ENCODE assay signal across 13 mouse cellular contexts in genomic region chr4:27504829-27505804, GRCm38 (mm10).
A peak's percentile ranks its signal among the peaks of the same experiment; 100 is the strongest.
DNase-seq lines count a peak whose midpoint lies in the region; ATAC-seq and TF ChIP-seq lines count a peak whose summit lies in the region.
"Had no signal": no experiment of that assay in that cellular context is flagged by ENCODE, and none has a peak within 500 bp of the region (broad histone marks: within the 10 kb centered on the region; RNA-seq: fewer than 3 reads in every experiment).

No protein-coding gene starts in this region.

- no peaks in the 10 kb centered on the region for H3K9me3 ChIP-seq in hindbrain, embryonic 11.5 days (ENCODE audit: control insufficient read depth, low read length)
- H3K9me3 ChIP-seq in hindbrain, embryonic 10.5 days = no peaks in the 10 kb centered on the region
- no peaks in the 10 kb centered on the region for H3K9me3 ChIP-seq in forebrain, embryonic 16.5 days (ENCODE audit: control insufficient read depth, low read length)
- no peaks in the 10 kb centered on the region for H3K9me3 ChIP-seq in midbrain, embryonic 15.5 days
- H3K9me3 ChIP-seq in liver, postnatal 0 days (ENCODE audit: low read length) = no peaks in the 10 kb centered on the region
- H3K9me3 ChIP-seq: embryonic facial prominence, embryonic 12.5 days; limb, embryonic 10.5 days had no signal

- no peak overlapping the region for H3K4me2 ChIP-seq in hindbrain, embryonic 11.5 days (replicated peaks; ENCODE audit: low read depth, low read length)
- H3K4me2 ChIP-seq in forebrain, embryonic 16.5 days (ENCODE audit: low read length) = peak overlapping the region; percentile 43
- H3K4me2 ChIP-seq in midbrain, embryonic 15.5 days = peak overlapping the region; percentile 32
- H3K4me2 ChIP-seq in liver, postnatal 0 days (ENCODE audit: low read depth, low read length) = no peak overlapping the region
- H3K4me2 ChIP-seq: embryonic facial prominence, embryonic 12.5 days had no signal

- peak; percentile 4 for DNase-seq in hindbrain, embryonic 11.5 days (ENCODE audit: low spot score)
- no peak for DNase-seq in hindbrain, embryonic 10.5 days (ENCODE audit: low spot score)
- peak; percentile 20 for DNase-seq in embryo, embryonic 10 days (ENCODE audit: low spot score)
- DNase-seq in liver, postnatal 0 days = no peak
- no peak for DNase-seq in testis, postnatal 14 days (ENCODE audit: low spot score)
- DNase-seq: kidney, adult 11 months; lung, adult 18-20 months had no signal

- no peak overlapping the region for H3K9ac ChIP-seq in hindbrain, embryonic 11.5 days (ENCODE audit: low read depth, low read length)
- H3K9ac ChIP-seq in forebrain, embryonic 16.5 days (replicated peaks; ENCODE audit: low read depth, low read length) = no peak overlapping the region; the same call in 1 of the 2 replicates
- no peak overlapping the region for H3K9ac ChIP-seq in midbrain, embryonic 15.5 days
- H3K9ac ChIP-seq in liver, postnatal 0 days (replicated peaks) = no peak overlapping the region
- H3K9ac ChIP-seq: embryonic facial prominence, embryonic 12.5 days had no signal

- H3K4me3 ChIP-seq in hindbrain, embryonic 11.5 days (ENCODE audit: low read depth, low read length) = no peak overlapping the region
- H3K4me3 ChIP-seq in hindbrain, embryonic 10.5 days = no peak overlapping the region
- H3K4me3 ChIP-seq in forebrain, embryonic 16.5 days (replicated peaks; ENCODE audit: low read length) = peak overlapping the region; percentile 6; the same call in 1 of the 2 replicates
- H3K4me3 ChIP-seq in midbrain, embryonic 15.5 days = peak overlapping the region; percentile 10; the same call in 1 of the 2 replicates
- no peak overlapping the region for H3K4me3 ChIP-seq in liver, postnatal 0 days (ENCODE audit: low read depth, low read length)
- H3K4me3 ChIP-seq: embryonic facial prominence, embryonic 12.5 days; layer of hippocampus, adult 2 months; limb, embryonic 10.5 days had no signal

- no peak for TF ChIP-seq CTCF in liver, postnatal 0 days (IDR thresholded peaks at IDR 0.05; ENCODE audit: low read depth)

- H3K27ac ChIP-seq in hindbrain, embryonic 11.5 days (ENCODE audit: low read depth, low read length) = no peak overlapping the region
- H3K27ac ChIP-seq in hindbrain, embryonic 10.5 days = no peak overlapping the region
- H3K27ac ChIP-seq in forebrain, embryonic 16.5 days (ENCODE audit: low read length) = 0 out of 2 replicates have a peak overlapping the region, but pooled peaks have one; percentile 4
- peak overlapping the region; percentile 76 for H3K27ac ChIP-seq in midbrain, embryonic 15.5 days
- no peak overlapping the region for H3K27ac ChIP-seq in liver, postnatal 0 days (ENCODE audit: low read depth)
- H3K27ac ChIP-seq: embryonic facial prominence, embryonic 12.5 days; layer of hippocampus, adult 2 months; limb, embryonic 10.5 days had no signal

- no peak for TF ChIP-seq EP300 in liver, postnatal 0 days (IDR thresholded peaks at IDR 0.05; ENCODE audit: low read depth)

- 70% methylated on average over 14 of the region's 14 CpGs for WGBS in hindbrain, embryonic 11.5 days
- WGBS in hindbrain, embryonic 10.5 days = 72% methylated on average over 14 of the region's 14 CpGs
- 10% methylated on average over 14 of the region's 14 CpGs for WGBS in forebrain, embryonic 16.5 days
- WGBS in midbrain, embryonic 15.5 days = 10% methylated on average over 14 of the region's 14 CpGs
- WGBS in liver, postnatal 0 days (ENCODE audit: insufficient replicate concordance) = 71% methylated on average over 14 of the region's 14 CpGs

- no peaks in the 10 kb centered on the region for H3K27me3 ChIP-seq in hindbrain, embryonic 11.5 days (ENCODE audit: control insufficient read depth, insufficient read depth, low read length)
- H3K27me3 ChIP-seq in hindbrain, embryonic 10.5 days (ENCODE audit: insufficient read depth, poor library complexity, severe bottlenecking) = no peaks in the 10 kb centered on the region
- no peaks in the 10 kb centered on the region for H3K27me3 ChIP-seq in forebrain, embryonic 16.5 days (replicated peaks; ENCODE audit: control insufficient read depth, insufficient read depth, low read length)
- peaks cover 15% of the 10 kb centered on the region for H3K27me3 ChIP-seq in midbrain, embryonic 15.5 days (replicated peaks)
- no peaks in the 10 kb centered on the region for H3K27me3 ChIP-seq in liver, postnatal 0 days (ENCODE audit: insufficient read depth, low read length)
- H3K27me3 ChIP-seq: embryonic facial prominence, embryonic 12.5 days had no signal

- no peaks in the 10 kb centered on the region for H3K36me3 ChIP-seq in hindbrain, embryonic 11.5 days (ENCODE audit: control insufficient read depth, insufficient read depth, low read length)
- H3K36me3 ChIP-seq in hindbrain, embryonic 10.5 days = no peaks in the 10 kb centered on the region
- H3K36me3 ChIP-seq in forebrain, embryonic 16.5 days (ENCODE audit: control insufficient read depth, insufficient read depth) = no peaks in the 10 kb centered on the region
- no peaks in the 10 kb centered on the region for H3K36me3 ChIP-seq in midbrain, embryonic 15.5 days (replicated peaks)
- no peaks in the 10 kb centered on the region for H3K36me3 ChIP-seq in liver, postnatal 0 days (replicated peaks; ENCODE audit: insufficient read depth, low read length)
- H3K36me3 ChIP-seq: embryonic facial prominence, embryonic 12.5 days; limb, embryonic 10.5 days had no signal

- ATAC-seq in hindbrain, embryonic 11.5 days (ENCODE audit: low FRiP score) = peak; percentile 80
- peak; percentile 80 for ATAC-seq in forebrain, embryonic 16.5 days
- ATAC-seq in midbrain, embryonic 15.5 days (replicated peaks) = peak; percentile 93
- no peak for ATAC-seq in liver, postnatal 0 days
- ATAC-seq in megakaryocyte progenitor cell, adult 5-6 weeks (replicated peaks; ENCODE audit: poor library complexity) = no peak

- no peaks in the 10 kb centered on the region for H3K4me1 ChIP-seq in hindbrain, embryonic 11.5 days (replicated peaks; ENCODE audit: control insufficient read depth, insufficient read depth, low read length)
- H3K4me1 ChIP-seq in hindbrain, embryonic 10.5 days (replicated peaks) = 0 out of 2 replicates have a peak, but pooled peaks cover 6% of the 10 kb centered on the region
- H3K4me1 ChIP-seq in forebrain, embryonic 16.5 days (replicated peaks; ENCODE audit: control insufficient read depth, insufficient read depth, low read length) = peaks cover 10% of the 10 kb centered on the region
- peaks cover 14% of the 10 kb centered on the region for H3K4me1 ChIP-seq in midbrain, embryonic 15.5 days
- H3K4me1 ChIP-seq in liver, postnatal 0 days (ENCODE audit: insufficient read depth) = no peaks in the 10 kb centered on the region
- H3K4me1 ChIP-seq: embryonic facial prominence, embryonic 12.5 days; limb, embryonic 10.5 days had no signal

Comparison
In these comparisons a context has a peak if more than half of its experiments do, and no peak if none do; other contexts are left out.
1. DNase-seq: peak in hindbrain, embryonic 11.5 days (single experiment) and embryo, embryonic 10 days (single experiment); none in hindbrain, embryonic 10.5 days (single experiment), liver, postnatal 0 days (single experiment) and testis, postnatal 14 days (single experiment).
2. ATAC-seq: peak in hindbrain, embryonic 11.5 days (single experiment), forebrain, embryonic 16.5 days (single experiment) and midbrain, embryonic 15.5 days (single experiment); none in liver, postnatal 0 days (single experiment) and megakaryocyte progenitor cell, adult 5-6 weeks (single experiment).
3. H3K27ac ChIP-seq: peak in forebrain, embryonic 16.5 days (single experiment) and midbrain, embryonic 15.5 days (single experiment); none in hindbrain, embryonic 11.5 days (single experiment), hindbrain, embryonic 10.5 days (single experiment) and liver, postnatal 0 days (single experiment).
4. H3K4me2 ChIP-seq: peak in forebrain, embryonic 16.5 days (single experiment) and midbrain, embryonic 15.5 days (single experiment); none in hindbrain, embryonic 11.5 days (single experiment) and liver, postnatal 0 days (single experiment).
5. H3K4me3 ChIP-seq: peak in forebrain, embryonic 16.5 days (single experiment) and midbrain, embryonic 15.5 days (single experiment); none in hindbrain, embryonic 11.5 days (single experiment), hindbrain, embryonic 10.5 days (single experiment) and liver, postnatal 0 days (single experiment).